Mouse (Mus musculus) kidney, postnatal 25 days (tissue): Measurements from ENCODE around the gene Cnr2.

ENCODE experiments used
- DNase-seq, 2 experiments: peaks; one replicate each; pipeline ENCODE4 v3.0.0; 2021; ENCODE audit warnings: mixed read lengths in 2 of 2

Gene Cnr2

GRCm38 (mm10) chr4:135909326-135910066 is 14.3 kb downstream of the Cnr2 start:
- DNase-seq, result no peak

GRCm38 (mm10) chr4:135911531-135911930 is 16.3 kb downstream of the Cnr2 start:
- peak; percentile 38 to 71 for DNase-seq

- DNase-seq, result no peak
Observed at GRCm38 (mm10) chr4:135912164-135912563, 17.0 kb downstream of the Cnr2 start.

GRCm38 (mm10) chr4:135912835-135913234 is 17.6 kb downstream of the Cnr2 start:
- DNase-seq, result no peak

GRCm38 (mm10) chr4:135913433-135913832 is 18.2 kb downstream of the Cnr2 start:
- no peak for DNase-seq

- DNase-seq, result no peak
Observed at GRCm38 (mm10) chr4:135918635-135919279, 23.6 kb downstream of the Cnr2 start.

GRCm38 (mm10) chr4:135919280-135919639 is 24.1 kb downstream of the Cnr2 start:
- no peak for DNase-seq

- DNase-seq, result peak; percentile 97 to 98
Observed at GRCm38 (mm10) chr4:135920304-135921241, 25.4 kb downstream of the Cnr2 start, which contains the start of gene Fuca1. Fuca1 (plus strand) TSS chr4:135920735.

GRCm38 (mm10) chr4:135921257-135922120 is 26.3 kb downstream of the Cnr2 start:
- DNase-seq, result peak in 1 of 2 experiments; percentile 26

- DNase-seq, result no peak
Observed at GRCm38 (mm10) chr4:135922190-135922589, 27.0 kb downstream of the Cnr2 start.

GRCm38 (mm10) chr4:135924418-135924817 is 29.2 kb downstream of the Cnr2 start:
- DNase-seq, result peak; percentile 42 to 72

- peak; percentile 75 to 76 for DNase-seq
Observed at GRCm38 (mm10) chr4:135925341-135925740, 30.1 kb downstream of the Cnr2 start.

GRCm38 (mm10) chr4:135926195-135926808 is 31.1 kb downstream of the Cnr2 start:
- no peak for DNase-seq

- no peak for DNase-seq
Observed at GRCm38 (mm10) chr4:135926861-135927260, 31.7 kb downstream of the Cnr2 start.

- peak in 1 of 2 experiments; percentile 62 for DNase-seq
Observed at GRCm38 (mm10) chr4:135928376-135928775, 33.2 kb downstream of the Cnr2 start.

- no peak for DNase-seq
Observed at GRCm38 (mm10) chr4:135929405-135929804, 34.2 kb downstream of the Cnr2 start.

- DNase-seq, result no peak
Observed at GRCm38 (mm10) chr4:135929828-135930227, 34.6 kb downstream of the Cnr2 start.

- DNase-seq, result no peak
Observed at GRCm38 (mm10) chr4:135930239-135930638, 35.0 kb downstream of the Cnr2 start.

- peak; percentile 49 to 57 for DNase-seq
Observed at GRCm38 (mm10) chr4:135931832-135932231, 36.6 kb downstream of the Cnr2 start.

GRCm38 (mm10) chr4:135934708-135935500 is 39.7 kb downstream of the Cnr2 start:
- no peak for DNase-seq

GRCm38 (mm10) chr4:135935502-135935901 is 40.3 kb downstream of the Cnr2 start:
- no peak for DNase-seq
